Mouse (Mus musculus) heart, embryonic 15.5 days (tissue): ENCODE measurements at regions not wholly inside any gene's neighbourhood (a gene's known extent, or its start where the extent isn't known, plus 50 kb on each side); places are given as distances from the start of the nearest gene placed in this dataset.

Experiments
- ATAC-seq: fragments of 200-750 bp; cut with Nextera tagmentation; replicated peaks from 2 replicates; pipeline ENCODE4 v1.8.0; 2017; ENCODE audit warnings: low read depth, moderate TSS enrichment; ENCODE audit not compliant: insufficient number of reproducible peaks, insufficient read depth, low FRiP score
- H3K27ac ChIP-seq: fragments of 300-500 bp; sonication (generic); 2 replicates; pipeline ENCODE4 v1.5.1; 2015; ENCODE audit warnings: mild to moderate bottlenecking, inconsistent platforms
- H3K27me3 ChIP-seq: fragments of 300-500 bp; sonication (generic); 2 replicates; pipeline ENCODE4 v1.6.1; 2015; ENCODE audit warnings: inconsistent platforms
- H3K36me3 ChIP-seq: fragments of 300-500 bp; sonication (generic); 2 replicates; pipeline ENCODE4 v1.6.1; 2015; ENCODE audit warnings: mild to moderate bottlenecking, inconsistent platforms
- H3K4me1 ChIP-seq: fragments of 300-500 bp; sonication (generic); replicated peaks from 2 replicates; pipeline ENCODE4 v1.6.1; 2015; ENCODE audit warnings: inconsistent platforms
- H3K4me2 ChIP-seq: fragments of 300-500 bp; sonication (generic); 2 replicates; pipeline ENCODE4 v1.6.1; 2015; ENCODE audit warnings: inconsistent platforms, mild to moderate bottlenecking, moderate library complexity
- H3K4me3 ChIP-seq: fragments of 300-500 bp; sonication (generic); 2 replicates; pipeline ENCODE4 v1.5.1; 2015; ENCODE audit warnings: mild to moderate bottlenecking, inconsistent platforms
- H3K9ac ChIP-seq: fragments of 300-500 bp; sonication (generic); 2 replicates; pipeline ENCODE4 v1.6.1; 2015; ENCODE audit warnings: mild to moderate bottlenecking, inconsistent platforms
- H3K9me3 ChIP-seq: fragments of 300-500 bp; sonication (generic); replicated peaks from 2 replicates; pipeline ENCODE4 v1.6.1; 2016; ENCODE audit warnings: inconsistent platforms
- WGBS: fragments of 180-500 bp; shearing (Covaris S2); methylation state at CpG from one replicate; pipeline ENCODE4 v1.1.7; 2015; ENCODE audit warnings: mixed read lengths; 5-methylcytosine and 5-hydroxymethylcytosine counted together

DNA sequence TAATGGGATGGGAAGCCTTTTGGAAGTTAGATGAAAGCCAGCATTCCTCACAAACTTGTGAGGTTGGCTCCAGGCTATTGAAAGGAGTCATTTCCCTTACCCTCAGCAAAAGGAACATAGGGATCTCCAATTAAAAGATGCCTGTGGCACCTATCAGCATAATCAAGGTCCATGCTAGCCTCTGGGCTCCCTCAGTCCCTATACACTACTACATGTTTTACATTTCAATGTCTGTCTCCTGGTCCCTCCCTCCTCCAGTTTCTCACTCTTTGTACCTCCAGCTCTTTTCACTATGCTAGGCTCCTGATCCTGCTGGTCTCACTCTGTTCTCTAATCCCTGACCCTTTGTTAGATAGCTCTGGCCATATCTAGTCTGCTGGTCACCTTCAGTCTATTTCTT is 790.6 kb downstream of the Defb40 start:
- no peaks in the 10 kb centered on the region for H3K36me3 ChIP-seq
- H3K9me3 ChIP-seq = no peaks in the 10 kb centered on the region
- no peak overlapping the region for H3K27ac ChIP-seq
- no peak overlapping the region for H3K4me3 ChIP-seq
- no peaks in the 10 kb centered on the region for H3K27me3 ChIP-seq
- no peak overlapping the region for H3K4me2 ChIP-seq
- no peak overlapping the region for H3K9ac ChIP-seq
- H3K4me1 ChIP-seq = no peaks in the 10 kb centered on the region
- ATAC-seq = no peak

DNA sequence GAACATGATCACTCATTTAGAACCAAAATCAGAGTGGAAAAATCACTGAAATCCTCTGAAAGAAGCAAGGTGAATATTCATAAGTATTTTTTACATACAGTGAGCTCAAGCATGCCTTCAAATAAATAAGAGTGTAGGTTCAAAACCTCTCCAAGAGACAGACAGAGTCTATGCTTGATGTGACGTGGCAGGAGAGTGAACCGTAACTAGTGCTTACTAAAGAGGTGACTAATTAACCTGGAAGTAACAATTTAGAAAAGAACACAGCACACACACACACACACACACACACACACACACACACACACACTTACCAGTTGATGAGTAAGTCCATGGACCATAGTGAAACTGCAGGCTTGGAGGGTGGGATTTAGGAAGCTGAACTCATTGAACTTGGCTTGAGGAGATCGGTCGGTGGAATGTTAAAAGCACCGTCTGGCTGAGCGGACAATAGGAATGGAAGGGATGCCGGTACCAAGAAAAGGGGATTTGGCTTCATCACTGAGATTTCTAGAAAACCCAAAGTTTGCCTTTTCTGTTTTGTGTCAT is 802.4 kb downstream of the Defb40 start:
- Histone ChIP-seq H3K27ac (no peak overlapping the region), H3K9ac (no peak overlapping the region), H3K4me2 (no peak overlapping the region), H3K36me3 (no peaks in the 10 kb centered on the region), H3K9me3 (no peaks in the 10 kb centered on the region), H3K27me3 (no peaks in the 10 kb centered on the region), H3K4me1 (no peaks in the 10 kb centered on the region), H3K4me3 (no peak overlapping the region)
- no peak for ATAC-seq
- WGBS = 85% methylated on average over 7 of the region's 7 CpGs

DNA sequence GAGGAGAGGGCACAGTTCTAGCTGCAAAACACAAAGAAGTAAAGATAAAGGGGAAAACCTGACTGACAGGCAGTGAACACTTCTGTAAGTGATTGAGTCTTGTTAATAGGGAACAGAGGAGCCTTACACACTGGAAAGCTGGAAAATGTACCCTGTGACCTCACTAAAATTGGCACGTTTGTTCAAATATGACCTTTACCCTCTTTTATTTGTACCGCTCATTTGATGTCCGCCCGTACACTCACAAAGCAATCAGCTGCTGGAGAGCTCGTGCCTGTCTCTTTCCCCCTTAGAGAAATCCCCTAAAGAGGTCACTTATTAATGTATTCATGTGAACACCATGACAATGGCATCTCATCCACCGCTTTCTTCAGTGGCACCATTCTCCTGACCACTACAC is 819.4 kb downstream of the Defb40 start:
- H3K27me3 ChIP-seq = no peaks in the 10 kb centered on the region
- no peak for ATAC-seq
- H3K9me3 ChIP-seq = no peaks in the 10 kb centered on the region
- no peak overlapping the region for H3K9ac ChIP-seq
- H3K27ac ChIP-seq = no peak overlapping the region
- H3K4me1 ChIP-seq = no peaks in the 10 kb centered on the region
- H3K4me2 ChIP-seq = no peak overlapping the region
- H3K4me3 ChIP-seq = no peak overlapping the region
- no peaks in the 10 kb centered on the region for H3K36me3 ChIP-seq
- 69% methylated on average over 6 of the region's 6 CpGs for WGBS

DNA sequence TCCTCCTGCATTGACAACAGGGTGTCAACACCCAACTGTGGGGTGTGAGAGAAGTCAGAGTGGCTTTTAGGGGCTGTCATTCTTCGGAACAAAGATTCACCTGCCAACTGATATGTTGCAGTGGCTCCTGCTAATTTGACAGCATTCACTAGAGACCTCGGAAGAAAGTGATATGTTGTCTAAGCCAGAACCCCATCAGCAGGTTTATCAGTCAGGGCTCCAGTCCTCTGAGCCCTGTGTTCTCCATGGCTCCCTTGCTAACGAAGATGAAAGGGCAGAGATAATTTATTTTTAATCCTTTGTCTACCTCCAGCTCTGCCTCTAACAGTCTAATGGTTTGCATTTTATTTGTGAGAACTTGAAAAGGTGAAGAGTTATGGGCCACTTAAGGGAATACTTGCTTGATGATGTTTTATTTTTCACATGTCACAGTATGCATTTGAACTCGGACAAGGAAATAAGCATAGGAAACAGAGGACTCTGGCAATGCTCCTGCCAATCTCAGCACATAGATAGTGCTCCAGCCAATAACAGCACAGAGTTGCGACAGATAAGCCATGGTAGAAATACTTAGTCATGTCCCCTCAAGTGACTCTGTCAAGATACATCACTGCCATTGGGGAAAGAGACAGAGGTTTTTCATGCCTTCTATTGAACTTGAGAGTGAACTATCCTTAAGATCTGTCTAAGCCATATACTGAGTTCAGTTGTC is 862.6 kb downstream of the Defb40 start:
- Histone ChIP-seq H3K9ac (no peak overlapping the region), H3K4me2 (no peak overlapping the region), H3K4me1 (no peaks in the 10 kb centered on the region), H3K36me3 (no peaks in the 10 kb centered on the region), H3K27ac (no peak overlapping the region), H3K4me3 (no peak overlapping the region), H3K27me3 (no peaks in the 10 kb centered on the region), H3K9me3 (no peaks in the 10 kb centered on the region)
- ATAC-seq = peak; percentile 77
- WGBS = 25% methylated on average over 5 of the region's 5 CpGs

DNA sequence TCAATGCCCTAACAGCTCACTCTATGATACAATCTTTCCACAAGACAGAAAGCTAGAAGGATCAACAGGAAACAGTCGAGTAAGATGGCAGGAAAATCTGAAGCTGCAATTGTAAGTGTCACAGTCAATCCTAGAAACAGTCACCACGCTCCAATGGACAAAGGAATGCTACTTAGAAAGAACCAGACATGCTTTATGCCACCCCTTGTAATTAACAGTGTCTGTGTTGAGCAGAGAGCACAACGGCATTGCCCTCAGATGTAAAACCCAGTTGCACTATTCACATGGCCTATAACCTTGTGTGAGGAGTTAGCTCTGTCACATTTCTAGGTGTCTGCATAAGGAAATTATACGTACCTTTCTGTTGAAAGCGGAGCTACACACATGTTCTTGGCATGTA is 864.8 kb downstream of the Defb40 start:
- H3K4me2 ChIP-seq = no peak overlapping the region
- 68% methylated on average over 5 of the region's 5 CpGs for WGBS
- no peaks in the 10 kb centered on the region for H3K9me3 ChIP-seq
- H3K9ac ChIP-seq = no peak overlapping the region
- H3K4me3 ChIP-seq = no peak overlapping the region
- no peaks in the 10 kb centered on the region for H3K27me3 ChIP-seq
- no peak for ATAC-seq
- no peak overlapping the region for H3K27ac ChIP-seq
- no peaks in the 10 kb centered on the region for H3K4me1 ChIP-seq
- H3K36me3 ChIP-seq = no peaks in the 10 kb centered on the region

DNA sequence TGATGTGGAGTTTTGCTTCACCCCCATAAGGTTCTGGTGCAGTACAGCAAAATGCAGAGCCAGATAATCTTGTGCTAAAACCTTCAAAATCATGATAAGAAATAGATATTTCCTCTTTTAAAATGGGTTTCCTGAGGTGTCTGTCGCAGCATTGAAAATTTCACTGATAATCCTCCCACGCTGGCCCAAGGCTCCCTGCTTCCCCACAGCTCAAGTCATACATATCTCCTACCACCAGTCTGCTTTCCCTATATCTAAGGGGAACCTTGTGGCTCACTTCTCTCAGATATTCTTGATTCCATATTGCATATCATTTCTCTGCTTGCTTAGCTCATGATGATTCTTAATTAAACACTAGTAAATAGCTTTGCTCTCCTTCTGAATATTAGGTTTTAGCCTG is 868.6 kb downstream of the Defb40 start:
- Histone ChIP-seq H3K9ac (no peak overlapping the region), H3K27ac (no peak overlapping the region), H3K27me3 (no peaks in the 10 kb centered on the region), H3K4me1 (no peaks in the 10 kb centered on the region), H3K9me3 (no peaks in the 10 kb centered on the region), H3K4me2 (no peak overlapping the region), H3K4me3 (no peak overlapping the region), H3K36me3 (no peaks in the 10 kb centered on the region)
- 50% methylated on average over 2 of the region's 2 CpGs for WGBS
- ATAC-seq = no peak

DNA sequence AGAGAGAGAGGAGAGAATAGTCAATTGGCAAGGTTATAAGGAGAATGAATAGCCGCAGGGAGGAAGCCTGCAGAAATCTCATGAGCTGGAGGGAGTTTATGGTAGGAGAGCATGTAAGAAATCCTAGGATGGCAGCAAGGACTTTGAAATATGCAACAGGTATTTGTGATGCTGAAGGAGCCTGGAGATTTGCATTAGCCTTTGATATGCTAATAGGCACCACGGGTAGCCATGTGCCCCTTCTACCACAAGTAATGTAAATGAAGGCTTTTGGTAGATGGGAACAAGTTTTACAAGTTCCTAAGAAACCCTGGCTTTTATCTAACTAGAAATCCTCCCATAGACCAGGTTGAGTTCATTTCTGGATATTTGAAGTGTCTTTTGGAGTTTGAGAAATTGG is 871.2 kb downstream of the Defb40 start:
- no peaks in the 10 kb centered on the region for H3K9me3 ChIP-seq
- H3K4me1 ChIP-seq = no peaks in the 10 kb centered on the region
- no peaks in the 10 kb centered on the region for H3K27me3 ChIP-seq
- H3K4me2 ChIP-seq = no peak overlapping the region
- no peak overlapping the region for H3K27ac ChIP-seq
- no peak for ATAC-seq
- no peak overlapping the region for H3K4me3 ChIP-seq
- H3K9ac ChIP-seq = no peak overlapping the region
- no peaks in the 10 kb centered on the region for H3K36me3 ChIP-seq
- 62% methylated on average over 2 of the region's 2 CpGs for WGBS

DNA sequence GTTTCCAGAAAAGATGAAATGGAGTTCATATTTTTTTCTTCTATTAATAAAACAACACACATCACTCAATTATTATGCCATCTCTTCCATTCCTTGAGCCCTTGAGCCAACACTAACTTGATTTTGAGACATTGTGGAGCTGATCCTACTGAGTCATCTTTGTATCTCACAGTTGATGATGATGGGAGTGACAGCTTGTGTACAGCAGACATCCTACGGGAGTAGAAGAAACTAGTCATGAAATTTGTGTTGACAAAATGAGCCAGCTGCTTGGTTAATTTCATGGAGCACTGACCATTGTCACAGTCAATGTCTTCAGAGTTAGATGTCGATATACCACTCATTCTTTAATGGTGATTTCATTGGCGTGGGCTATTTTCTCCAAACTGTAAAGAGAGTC is 912.6 kb downstream of the Defb40 start:
- 62% methylated on average over 3 of the region's 3 CpGs for WGBS

DNA sequence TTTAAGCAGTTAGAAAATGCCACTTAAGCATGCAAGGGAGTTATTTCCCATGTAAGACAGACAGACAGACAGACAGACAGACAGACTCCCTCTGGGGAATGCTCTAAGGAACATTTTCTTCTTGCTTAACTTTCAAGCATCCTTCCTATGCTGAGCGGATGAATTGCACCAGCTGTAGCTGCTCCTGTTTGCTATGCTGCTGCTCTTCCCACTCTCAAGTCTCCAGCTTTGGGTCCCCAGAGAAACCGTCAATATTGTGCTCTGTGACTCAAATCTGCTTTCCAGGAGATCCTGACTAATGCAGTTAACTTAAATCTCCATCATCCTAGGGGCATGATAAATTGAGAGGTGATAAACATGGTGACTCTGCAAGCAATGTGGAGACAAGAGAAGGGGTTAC is 918.5 kb downstream of the Defb40 start:
- no peak overlapping the region for H3K4me2 ChIP-seq
- 82% methylated on average over 2 of the region's 2 CpGs for WGBS

More for the DNA sequence above, 912.6 kb downstream of the Defb40 start:
- Histone ChIP-seq H3K4me2 (no peak overlapping the region), H3K9me3 (no peaks in the 10 kb centered on the region), H3K4me1 (no peaks in the 10 kb centered on the region), H3K9ac (no peak overlapping the region), H3K27me3 (no peaks in the 10 kb centered on the region), H3K27ac (no peak overlapping the region), H3K4me3 (no peak overlapping the region), H3K36me3 (no peaks in the 10 kb centered on the region)
- ATAC-seq = no peak

DNA sequence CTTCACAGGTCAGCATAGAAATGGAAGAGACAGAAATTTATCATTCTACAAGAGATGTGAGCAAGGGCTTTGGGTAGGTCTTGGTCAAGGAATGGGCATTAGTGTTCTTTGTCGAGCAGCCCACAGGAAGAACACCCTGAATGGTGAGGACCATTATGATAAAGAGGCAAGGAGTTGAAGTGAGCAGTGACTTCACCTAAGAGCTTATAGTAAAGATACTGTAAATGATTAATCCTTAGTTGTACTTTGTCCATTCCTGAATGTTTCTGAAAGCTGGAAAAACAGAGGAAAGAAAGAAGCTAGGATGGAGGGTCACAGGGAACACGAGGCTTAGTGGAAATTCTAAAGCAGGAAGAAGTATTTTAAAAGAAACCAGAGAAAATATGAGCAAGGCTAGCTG is 956.9 kb downstream of the Defb40 start:
- H3K4me3 ChIP-seq = no peak overlapping the region
- no peak overlapping the region for H3K27ac ChIP-seq
- H3K4me2 ChIP-seq = no peak overlapping the region
- H3K4me1 ChIP-seq = no peaks in the 10 kb centered on the region
- ATAC-seq = no peak
- H3K36me3 ChIP-seq = no peaks in the 10 kb centered on the region
- no peaks in the 10 kb centered on the region for H3K9me3 ChIP-seq
- 55% methylated on average over 2 of the region's 2 CpGs for WGBS
- no peak overlapping the region for H3K9ac ChIP-seq
- no peaks in the 10 kb centered on the region for H3K27me3 ChIP-seq

More for the DNA sequence above, 918.5 kb downstream of the Defb40 start:
- Histone ChIP-seq H3K4me3 (no peak overlapping the region), H3K27me3 (no peaks in the 10 kb centered on the region), H3K4me1 (no peaks in the 10 kb centered on the region), H3K9ac (no peak overlapping the region), H3K27ac (no peak overlapping the region), H3K9me3 (no peaks in the 10 kb centered on the region), H3K36me3 (no peaks in the 10 kb centered on the region)
- ATAC-seq = no peak

DNA sequence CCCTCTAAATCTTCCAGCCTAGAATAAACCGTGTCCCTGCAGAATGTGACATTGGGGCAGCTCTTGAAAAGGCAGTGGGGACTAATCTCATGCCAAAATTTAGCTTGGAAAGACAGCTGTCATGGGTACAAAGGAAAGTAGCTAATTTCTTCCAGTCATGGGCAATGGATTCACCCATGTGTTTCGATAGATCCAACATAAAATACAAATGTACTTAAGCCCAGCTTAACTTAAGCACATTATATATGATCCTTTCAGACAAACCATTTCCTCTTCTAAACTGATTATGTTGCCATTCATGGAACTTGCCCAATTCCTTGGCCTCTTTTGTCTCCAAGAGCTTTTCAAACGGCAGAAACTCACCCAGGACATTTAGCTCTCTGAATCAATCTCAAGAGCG is 970.5 kb downstream of the Defb40 start:
- no peak overlapping the region for H3K4me2 ChIP-seq
- no peak overlapping the region for H3K27ac ChIP-seq
- H3K9ac ChIP-seq = no peak overlapping the region
- ATAC-seq = no peak
- H3K27me3 ChIP-seq = no peaks in the 10 kb centered on the region
- no peak overlapping the region for H3K4me3 ChIP-seq
- H3K4me1 ChIP-seq = no peaks in the 10 kb centered on the region
- no peaks in the 10 kb centered on the region for H3K9me3 ChIP-seq
- WGBS = 81% methylated on average over 4 of the region's 4 CpGs
- no peaks in the 10 kb centered on the region for H3K36me3 ChIP-seq

DNA sequence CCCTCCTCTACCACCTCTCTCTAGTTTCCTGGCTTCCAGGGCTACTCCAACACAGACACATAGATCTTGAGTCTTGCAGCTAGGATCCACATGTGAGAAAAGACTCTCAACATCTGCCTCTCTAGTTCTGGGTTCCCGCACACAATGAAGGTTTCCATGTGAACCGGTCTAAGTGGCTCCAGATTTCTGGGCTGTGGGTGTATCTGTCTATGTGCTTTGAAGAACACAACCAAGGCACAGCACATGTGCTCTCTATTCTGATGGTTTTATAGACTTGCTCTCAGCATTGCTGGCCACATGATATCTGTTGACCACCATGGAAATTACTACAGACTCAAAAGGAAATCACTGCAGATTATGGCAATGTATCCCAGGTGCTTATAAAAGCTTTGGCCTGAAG is 972.4 kb downstream of the Defb40 start:
- H3K9me3 ChIP-seq = no peaks in the 10 kb centered on the region
- ATAC-seq = no peak
- no peak overlapping the region for H3K4me2 ChIP-seq
- H3K36me3 ChIP-seq = no peaks in the 10 kb centered on the region
- no peak overlapping the region for H3K4me3 ChIP-seq
- WGBS = 89% methylated on average over 2 of the region's 2 CpGs
- H3K4me1 ChIP-seq = no peaks in the 10 kb centered on the region
- no peaks in the 10 kb centered on the region for H3K27me3 ChIP-seq
- H3K9ac ChIP-seq = no peak overlapping the region
- H3K27ac ChIP-seq = no peak overlapping the region
